Mouse (Mus musculus) intestine, embryonic 16.5 days (tissue): ENCODE data around the gene AA986860. TPM values are rescaled to one million over a fixed set of nuclear protein-coding genes. Genes with fewer than 3 reads are reported as not detected.

Experiments
- ATAC-seq: fragments of 200-750 bp; cut with Nextera tagmentation; 2 replicates; pipeline ENCODE4 v1.8.0; 2017; ENCODE audit warnings: moderate TSS enrichment, moderate library complexity
- H3K27ac ChIP-seq: fragments of 300-500 bp; sonication (generic); 2 replicates; pipeline ENCODE4 v1.5.1; 2014; ENCODE audit warnings: mild to moderate bottlenecking, low read length
- H3K27me3 ChIP-seq: fragments of 300-500 bp; sonication (generic); replicated peaks from 2 replicates; pipeline ENCODE4 v1.6.1; 2014; ENCODE audit warnings: low read length, control low read depth, mixed read lengths; ENCODE audit not compliant: control insufficient read depth, insufficient read depth
- H3K36me3 ChIP-seq: fragments of 300-500 bp; sonication (generic); 2 replicates; pipeline ENCODE4 v1.6.1; 2014; ENCODE audit warnings: low read length, control low read depth; ENCODE audit not compliant: control insufficient read depth, insufficient read depth
- H3K4me1 ChIP-seq: fragments of 300-500 bp; sonication (generic); 2 replicates; pipeline ENCODE4 v1.6.1; 2014; ENCODE audit warnings: low read length, control low read depth, mixed read lengths; ENCODE audit not compliant: control insufficient read depth, insufficient read depth
- H3K4me2 ChIP-seq: fragments of 300-500 bp; sonication (generic); 2 replicates; pipeline ENCODE4 v1.6.1; 2014; ENCODE audit warnings: low read depth, low read length, control low read depth
- H3K4me3 ChIP-seq: fragments of 300-500 bp; sonication (generic); 2 replicates; pipeline ENCODE4 v1.5.1; 2014; ENCODE audit warnings: mild to moderate bottlenecking, low read length
- H3K9ac ChIP-seq: fragments of 300-500 bp; sonication (generic); 2 replicates; pipeline ENCODE4 v1.6.1; 2014; ENCODE audit warnings: low read depth, low read length
- H3K9me3 ChIP-seq: fragments of 300-500 bp; sonication (generic); 2 replicates; pipeline ENCODE4 v1.6.1; 2016; ENCODE audit warnings: low read length, control low read depth; ENCODE audit not compliant: control insufficient read depth
- WGBS: fragments of 180-500 bp; shearing (Covaris S2); extraction: QIAGEN DNeasy Blood & Tissue Kit; methylation state at CpG from one replicate; pipeline ENCODE4 v1.1.7; 2014; 5-methylcytosine and 5-hydroxymethylcytosine counted together
- polyA plus RNA-seq: library from polyadenylated mRNA; unstranded; fragments of >200 nt; fragmentation: Nextera tagmentation; extraction: Ambion mirVana; gene quantifications from 2 replicates; pipeline ENCODE4 v1.2.1, GENCODE M21; 2015

AA986860 gene
- polyA plus RNA-seq, 1 experiment from 2014 or later, result 74.7 TPM

- Histone ChIP-seq H3K9me3 (no peaks in the 10 kb centered on the region), H3K27ac (peak overlapping the region; percentile 71), H3K9ac (peak overlapping the region; percentile 25; the same call in 1 of the 2 replicates), H3K27me3 (no peaks in the 10 kb centered on the region), H3K4me2 (peak overlapping the region; percentile 44), H3K4me3 (peak overlapping the region; percentile 7; the same call in 1 of the 2 replicates), H3K4me1 (peaks cover 9% of the 10 kb centered on the region), H3K36me3 (no peaks in the 10 kb centered on the region)
- ATAC-seq, result peak; percentile 92
- WGBS, result 48% methylated on average over 12 of the region's 12 CpGs
Measured at GRCm38 (mm10) chr1:130764027-130764461, 32.3 kb downstream of the AA986860 start.

GRCm38 (mm10) chr1:130767066-130767465, 35.3 kb downstream of the AA986860 start:
- WGBS, result 83% methylated on average over 5 of the region's 5 CpGs
- no peak overlapping the region for H3K27ac ChIP-seq
- no peak overlapping the region for H3K4me2 ChIP-seq
- H3K9me3 ChIP-seq, result no peaks in the 10 kb centered on the region
- H3K4me3 ChIP-seq, result no peak overlapping the region
- H3K9ac ChIP-seq, result no peak overlapping the region
- peaks cover 10% of the 10 kb centered on the region for H3K4me1 ChIP-seq
- no peak for ATAC-seq
- no peaks in the 10 kb centered on the region for H3K36me3 ChIP-seq
- no peaks in the 10 kb centered on the region for H3K27me3 ChIP-seq

GRCm38 (mm10) chr1:130769925-130770324, 38.1 kb downstream of the AA986860 start:
- no peaks in the 10 kb centered on the region for H3K27me3 ChIP-seq
- H3K4me2 ChIP-seq, result no peak overlapping the region
- WGBS, result 88% methylated on average over 2 of the region's 2 CpGs
- no peak overlapping the region for H3K4me3 ChIP-seq
- no peak for ATAC-seq
- H3K36me3 ChIP-seq, result no peaks in the 10 kb centered on the region
- no peak overlapping the region for H3K27ac ChIP-seq
- no peak overlapping the region for H3K9ac ChIP-seq
- peaks cover 7% of the 10 kb centered on the region; the same call in 1 of the 2 replicates for H3K4me1 ChIP-seq
- H3K9me3 ChIP-seq, result no peaks in the 10 kb centered on the region

- no peaks in the 10 kb centered on the region for H3K9me3 ChIP-seq
- no peak overlapping the region for H3K27ac ChIP-seq
- 65% methylated on average over 4 of the region's 4 CpGs for WGBS
Measured at GRCm38 (mm10) chr1:130770487-130770886, 38.7 kb downstream of the AA986860 start.

GRCm38 (mm10) chr1:130770981-130771494, 39.3 kb downstream of the AA986860 start:
- Histone ChIP-seq H3K9ac (no peak overlapping the region), H3K4me2 (no peak overlapping the region), H3K9me3 (no peaks in the 10 kb centered on the region), H3K27me3 (no peaks in the 10 kb centered on the region), H3K4me1 (peaks cover 7% of the 10 kb centered on the region; the same call in 1 of the 2 replicates), H3K4me3 (no peak overlapping the region), H3K36me3 (no peaks in the 10 kb centered on the region), H3K27ac (no peak overlapping the region)
- ATAC-seq, result no peak
- 75% methylated on average over 3 of the region's 3 CpGs for WGBS

More at GRCm38 (mm10) chr1:130770487-130770886, 38.7 kb downstream of the AA986860 start:
- Histone ChIP-seq H3K27me3 (no peaks in the 10 kb centered on the region), H3K36me3 (no peaks in the 10 kb centered on the region), H3K4me2 (no peak overlapping the region), H3K9ac (no peak overlapping the region), H3K4me1 (peaks cover 7% of the 10 kb centered on the region; the same call in 1 of the 2 replicates), H3K4me3 (no peak overlapping the region)
- peak; percentile 82 for ATAC-seq

- H3K36me3 ChIP-seq, result no peaks in the 10 kb centered on the region
- no peak overlapping the region for H3K27ac ChIP-seq
- H3K27me3 ChIP-seq, result no peaks in the 10 kb centered on the region
- no peak for ATAC-seq
- H3K4me2 ChIP-seq, result no peak overlapping the region
- H3K4me3 ChIP-seq, result no peak overlapping the region
- H3K9me3 ChIP-seq, result no peaks in the 10 kb centered on the region
- H3K9ac ChIP-seq, result no peak overlapping the region
- WGBS, result 76% methylated on average over 2 of the region's 2 CpGs
- H3K4me1 ChIP-seq, result peaks cover 5% of the 10 kb centered on the region; the same call in 1 of the 2 replicates
Measured at GRCm38 (mm10) chr1:130775234-130775633, 43.5 kb downstream of the AA986860 start.

- no peaks in the 10 kb centered on the region for H3K36me3 ChIP-seq
- no peak overlapping the region for H3K27ac ChIP-seq
- no peak overlapping the region for H3K9ac ChIP-seq
- no peak overlapping the region for H3K4me3 ChIP-seq
- H3K4me1 ChIP-seq, result no peaks in the 10 kb centered on the region
- H3K4me2 ChIP-seq, result no peak overlapping the region
- no peak for ATAC-seq
- no peaks in the 10 kb centered on the region for H3K9me3 ChIP-seq
- 74% methylated on average over 7 of the region's 7 CpGs for WGBS
- no peaks in the 10 kb centered on the region for H3K27me3 ChIP-seq
Measured at GRCm38 (mm10) chr1:130775691-130776331, 44.0 kb downstream of the AA986860 start.

- no peaks in the 10 kb centered on the region for H3K9me3 ChIP-seq
- H3K4me3 ChIP-seq, result no peak overlapping the region
- H3K9ac ChIP-seq, result no peak overlapping the region
- no peak overlapping the region for H3K4me2 ChIP-seq
- WGBS, result 68% methylated on average over 1 of the region's 1 CpGs
- H3K36me3 ChIP-seq, result no peaks in the 10 kb centered on the region
- H3K27me3 ChIP-seq, result no peaks in the 10 kb centered on the region
- 0 out of 2 replicates have a peak, but pooled peaks have one; percentile 46 for ATAC-seq
- H3K27ac ChIP-seq, result no peak overlapping the region
- no peaks in the 10 kb centered on the region for H3K4me1 ChIP-seq
Measured at GRCm38 (mm10) chr1:130776645-130777044, 44.9 kb downstream of the AA986860 start.

GRCm38 (mm10) chr1:130779867-130780266, 48.1 kb downstream of the AA986860 start:
- Histone ChIP-seq H3K27ac (no peak overlapping the region), H3K36me3 (no peaks in the 10 kb centered on the region), H3K4me3 (no peak overlapping the region), H3K4me2 (no peak overlapping the region), H3K4me1 (no peaks in the 10 kb centered on the region), H3K9me3 (no peaks in the 10 kb centered on the region), H3K9ac (no peak overlapping the region), H3K27me3 (no peaks in the 10 kb centered on the region)
- 91% methylated on average over 3 of the region's 3 CpGs for whole genome bisulfite sequencing
- ATAC-seq, result no peak
